Mouse (Mus musculus) bone marrow, adult 2 months (tissue): ENCODE measurements around the gene Swi5.

Source experiments
- CTCF ChIP-seq: fragments of 200-500 bp; IDR thresholded peaks from 2 replicates; pipeline ENCODE4 v1.5.1; 2011; ENCODE audit warnings: low read length, control low read depth; ENCODE audit not compliant: control insufficient read depth, insufficient read depth
- POLR2A ChIP-seq: fragments of 200-500 bp; IDR thresholded peaks from 2 replicates; pipeline ENCODE4 v1.6.1; 2011; ENCODE audit warnings: low read depth, mild to moderate bottlenecking, control low read depth, low read length, borderline replicate concordance; ENCODE audit not compliant: control insufficient read depth

GRCm38 (mm10) chr2:32321591-32322298 is 33.9 kb upstream of the Swi5 start:
- TF ChIP-seq CTCF: no peak
- TF ChIP-seq POLR2A: no peak
